Mouse (Mus musculus): ENCODE measurements at regions not wholly inside any gene's neighbourhood (a gene's known extent, or its start where the extent isn't known, plus 50 kb on each side); places are given as distances from the start of the nearest gene placed in this dataset.

DNA sequence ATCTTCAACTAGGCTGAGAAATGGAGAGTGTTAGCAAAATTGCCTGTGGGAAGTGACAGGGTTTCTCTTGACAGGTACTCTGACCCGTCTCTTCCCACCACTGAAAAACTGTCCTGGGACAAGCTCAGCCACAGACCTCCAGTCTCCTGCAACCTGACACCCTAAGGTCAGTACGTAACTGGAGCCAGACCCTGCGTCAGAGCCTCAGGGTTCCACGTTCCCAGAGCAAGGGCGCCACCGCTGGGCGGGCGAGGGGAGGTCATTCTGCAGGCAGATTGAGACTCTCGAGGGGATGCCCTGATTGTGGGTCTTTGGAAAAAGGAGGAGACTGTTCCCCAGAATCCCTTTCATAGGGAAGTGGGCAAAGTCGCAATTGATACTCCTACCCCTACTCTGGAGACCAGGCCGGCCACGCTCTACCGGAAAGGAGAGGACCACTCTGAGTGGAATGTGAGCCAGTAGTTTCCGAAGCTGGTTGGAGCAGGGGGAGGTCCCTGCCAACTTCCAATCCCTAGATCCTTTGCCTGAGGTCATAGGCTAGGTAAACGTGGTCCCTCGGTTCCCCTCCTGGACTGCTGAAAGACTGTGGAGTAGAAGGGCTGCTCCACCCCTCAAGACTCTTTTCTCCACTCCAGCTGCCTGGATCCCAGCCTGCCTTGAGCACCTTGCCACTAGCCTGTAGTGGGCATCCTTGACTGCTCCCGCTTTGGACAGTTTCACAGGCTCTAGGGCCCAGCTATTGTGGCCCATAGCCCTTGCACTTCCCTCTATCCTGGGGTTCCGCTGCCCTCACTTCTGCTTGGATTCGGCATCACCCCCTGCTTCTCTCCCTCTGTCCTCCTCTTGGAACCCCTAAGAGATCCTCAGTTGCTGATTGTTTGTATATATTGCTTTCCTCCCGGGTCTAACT is 61.0 kb upstream of the Lpcat1 start:
- TF ChIP-seq CTCF (IDR thresholded peaks at IDR 0.05; ENCODE audit: control insufficient read depth, insufficient read depth, insufficient replicate concordance, low read depth, low read length) (peak; percentile 38; the same call in 1 of the 2 replicates), POLR2A (IDR thresholded peaks at IDR 0.05; ENCODE audit: control insufficient read depth, low read depth, low read length) (no peak)
- Histone ChIP-seq H3K4me1 (ENCODE audit: control insufficient read depth, insufficient read depth, low read length) (peaks cover 8% of the 10 kb centered on the region), H3K27me3 (ENCODE audit: control insufficient read depth, insufficient read depth, low read length) (no peaks in the 10 kb centered on the region), H3K27ac (ENCODE audit: control insufficient read depth, insufficient read depth, low read depth, low read length) (no peak overlapping the region), H3K4me3 (ENCODE audit: control insufficient read depth, low read depth, low read length) (no peak overlapping the region), H3K36me3 (ENCODE audit: control insufficient read depth, insufficient read depth, low read length) (no peaks in the 10 kb centered on the region)

DNA sequence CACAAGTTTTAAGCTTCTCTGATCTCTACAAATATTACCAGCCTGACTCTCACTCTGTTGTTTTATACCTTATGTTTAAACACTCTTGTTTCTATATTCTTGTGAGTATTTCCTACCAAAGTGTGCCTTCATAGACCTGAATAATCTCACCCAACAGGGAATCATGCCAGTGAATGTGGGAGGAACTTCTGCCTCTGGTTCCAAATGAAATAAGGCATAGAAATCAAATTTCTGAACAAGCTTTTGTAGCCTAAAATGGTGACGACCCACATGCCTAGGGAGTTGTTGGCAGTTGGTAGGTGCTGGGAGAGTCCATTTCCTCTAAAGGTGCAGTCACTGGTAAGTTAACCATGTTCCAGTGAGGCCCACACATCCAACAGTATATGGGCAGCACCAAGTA is 66.1 kb upstream of the Lpcat1 start:
- no peaks in the 10 kb centered on the region for H3K36me3 ChIP-seq (ENCODE audit: control insufficient read depth, insufficient read depth, low read length)
- TF ChIP-seq CTCF (IDR thresholded peaks at IDR 0.05; ENCODE audit: control insufficient read depth, insufficient read depth, insufficient replicate concordance, low read depth, low read length) (no peak), POLR2A (IDR thresholded peaks at IDR 0.05; ENCODE audit: control insufficient read depth, low read depth, low read length) (no peak)
- no peak overlapping the region for H3K4me3 ChIP-seq (ENCODE audit: control insufficient read depth, low read depth, low read length)
- H3K4me1 ChIP-seq (ENCODE audit: control insufficient read depth, insufficient read depth, low read length): peaks cover 3% of the 10 kb centered on the region
- H3K27ac ChIP-seq (ENCODE audit: control insufficient read depth, insufficient read depth, low read depth, low read length): no peak overlapping the region
- no peaks in the 10 kb centered on the region for H3K27me3 ChIP-seq (ENCODE audit: control insufficient read depth, insufficient read depth, low read length)

DNA sequence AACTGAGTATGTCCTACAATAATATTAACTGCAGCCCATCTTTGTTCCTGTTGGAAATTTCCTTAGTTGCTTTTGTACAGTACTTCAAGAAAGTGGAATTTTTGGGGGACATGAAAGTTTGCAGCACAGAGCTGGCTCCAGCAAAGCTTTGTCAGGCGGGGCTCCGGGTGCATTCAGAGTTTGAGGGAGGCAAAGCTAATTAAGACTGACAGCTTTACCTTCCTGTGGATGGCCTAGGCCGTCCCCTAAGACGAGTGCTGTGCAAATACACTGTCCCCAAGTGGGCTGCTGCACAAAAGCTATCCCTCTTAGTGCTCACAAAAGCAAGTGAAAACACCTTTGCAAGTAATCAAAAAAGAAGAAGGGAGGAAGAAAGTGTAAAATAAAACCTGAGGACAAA is 68.7 kb upstream of the Ndufs6 start:
- Histone ChIP-seq H3K27ac (ENCODE audit: control insufficient read depth, insufficient read depth, low read depth, low read length) (no peak overlapping the region), H3K36me3 (ENCODE audit: control insufficient read depth, insufficient read depth, low read length) (no peaks in the 10 kb centered on the region), H3K4me1 (ENCODE audit: control insufficient read depth, insufficient read depth, low read length) (no peaks in the 10 kb centered on the region), H3K4me3 (ENCODE audit: control insufficient read depth, low read depth, low read length) (no peak overlapping the region), H3K27me3 (ENCODE audit: control insufficient read depth, insufficient read depth, low read length) (no peaks in the 10 kb centered on the region)
- no peak for TF ChIP-seq CTCF (IDR thresholded peaks at IDR 0.05; ENCODE audit: control insufficient read depth, insufficient read depth, insufficient replicate concordance, low read depth, low read length)
- TF ChIP-seq POLR2A (IDR thresholded peaks at IDR 0.05; ENCODE audit: control insufficient read depth, low read depth, low read length): no peak

DNA sequence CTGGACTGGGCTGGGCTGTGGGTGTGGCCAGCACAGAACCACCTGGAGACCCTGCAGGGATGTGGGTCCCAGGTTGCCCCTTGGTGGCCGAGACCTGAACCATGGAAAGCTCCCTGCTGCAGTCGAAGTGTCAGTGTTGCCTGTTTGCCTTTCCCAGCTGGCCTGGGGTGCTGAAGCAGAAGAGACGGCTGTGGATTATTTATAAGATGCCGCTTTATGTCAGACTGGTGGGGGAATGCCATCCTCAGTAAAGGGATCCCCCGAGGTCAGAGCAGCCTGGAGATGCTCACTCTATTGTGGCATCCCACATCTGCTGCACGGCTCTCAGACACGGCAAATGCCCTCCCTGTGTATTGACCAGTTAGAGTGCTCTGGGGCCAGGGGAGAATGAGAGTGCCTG is 67.5 kb upstream of the Ndufs6 start:
- no peak overlapping the region for H3K27ac ChIP-seq (ENCODE audit: control insufficient read depth, insufficient read depth, low read depth, low read length)
- TF ChIP-seq POLR2A (IDR thresholded peaks at IDR 0.05; ENCODE audit: control insufficient read depth, low read depth, low read length) (no peak), CTCF (IDR thresholded peaks at IDR 0.05; ENCODE audit: control insufficient read depth, insufficient read depth, insufficient replicate concordance, low read depth, low read length) (no peak)
- no peaks in the 10 kb centered on the region for H3K36me3 ChIP-seq (ENCODE audit: control insufficient read depth, insufficient read depth, low read length)
- no peaks in the 10 kb centered on the region for H3K27me3 ChIP-seq (ENCODE audit: control insufficient read depth, insufficient read depth, low read length)
- no peak overlapping the region for H3K4me3 ChIP-seq (ENCODE audit: control insufficient read depth, low read depth, low read length)
- no peaks in the 10 kb centered on the region for H3K4me1 ChIP-seq (ENCODE audit: control insufficient read depth, insufficient read depth, low read length)

DNA sequence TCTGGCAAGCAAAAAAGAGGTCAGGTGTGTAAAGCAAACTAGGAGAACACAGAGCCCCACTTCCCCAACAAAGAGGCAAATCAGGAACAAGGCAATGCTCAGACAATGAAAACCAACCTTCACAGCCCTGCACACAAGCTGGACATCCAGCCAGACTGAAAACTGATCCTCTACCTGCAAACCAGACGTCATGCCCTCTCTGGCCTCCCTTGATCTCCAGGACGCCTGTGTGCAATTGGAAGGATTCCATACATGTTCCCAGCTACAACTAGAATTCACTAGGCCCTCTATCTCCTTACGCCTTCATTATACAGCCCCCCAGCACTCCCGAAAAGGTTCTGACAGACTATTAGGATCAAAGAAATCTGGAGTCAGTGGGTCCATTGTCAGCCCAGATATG is 60.7 kb upstream of the Ndufs6 start:
- no peak for TF ChIP-seq CTCF (IDR thresholded peaks at IDR 0.05; ENCODE audit: control insufficient read depth, insufficient read depth, insufficient replicate concordance, low read depth, low read length)
- TF ChIP-seq POLR2A (IDR thresholded peaks at IDR 0.05; ENCODE audit: control insufficient read depth, low read depth, low read length): no peak
- Histone ChIP-seq H3K4me3 (ENCODE audit: control insufficient read depth, low read depth, low read length) (no peak overlapping the region), H3K27ac (ENCODE audit: control insufficient read depth, insufficient read depth, low read depth, low read length) (no peak overlapping the region), H3K36me3 (ENCODE audit: control insufficient read depth, insufficient read depth, low read length) (no peaks in the 10 kb centered on the region), H3K4me1 (ENCODE audit: control insufficient read depth, insufficient read depth, low read length) (no peaks in the 10 kb centered on the region), H3K27me3 (ENCODE audit: control insufficient read depth, insufficient read depth, low read length) (no peaks in the 10 kb centered on the region)

DNA sequence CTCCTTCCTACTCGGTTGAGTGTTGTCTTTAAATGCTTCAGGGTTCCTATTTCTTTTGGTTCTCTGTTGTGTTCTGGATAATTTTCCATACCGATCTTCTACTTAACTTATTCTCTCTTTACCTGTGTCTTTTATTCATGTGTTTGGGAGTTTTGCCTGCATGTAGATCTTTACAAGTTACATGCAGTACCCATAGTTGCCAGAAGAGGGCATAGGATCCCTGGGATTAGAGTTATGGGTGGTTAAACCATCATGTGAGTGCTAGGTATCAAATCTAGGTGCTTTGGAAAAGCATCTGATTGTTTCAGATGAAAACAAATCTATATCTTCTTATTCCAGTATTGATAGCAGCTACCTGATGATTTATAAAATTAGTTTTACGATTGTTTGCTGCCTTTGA is 55.2 kb upstream of the Ndufs6 start:
- Histone ChIP-seq H3K4me3 (ENCODE audit: control insufficient read depth, low read depth, low read length) (no peak overlapping the region), H3K4me1 (ENCODE audit: control insufficient read depth, insufficient read depth, low read length) (no peaks in the 10 kb centered on the region), H3K27ac (ENCODE audit: control insufficient read depth, insufficient read depth, low read depth, low read length) (no peak overlapping the region), H3K27me3 (ENCODE audit: control insufficient read depth, insufficient read depth, low read length) (no peaks in the 10 kb centered on the region), H3K36me3 (ENCODE audit: control insufficient read depth, insufficient read depth, low read length) (no peaks in the 10 kb centered on the region)
- no peak for TF ChIP-seq POLR2A (IDR thresholded peaks at IDR 0.05; ENCODE audit: control insufficient read depth, low read depth, low read length)
- 0 out of 2 replicates have a peak, but pooled peaks have one; percentile 7 for TF ChIP-seq CTCF (IDR thresholded peaks at IDR 0.05; ENCODE audit: control insufficient read depth, insufficient read depth, insufficient replicate concordance, low read depth, low read length)
